Mouse (Mus musculus) fibroblast of lung, adult 2 months (primary cell): ENCODE data around the gene Ap2a2.
"Not testable (repeated sequence)": the region's sequence is repeated elsewhere in the genome, so short reads cannot be mapped to it uniquely, and the experiment has no call there.

ENCODE experiments used
- DNase-seq: peaks from one replicate; pipeline ENCODE4 v3.0.0-alpha.2; 2011; ENCODE audit warnings: low read depth

Ap2a2 gene

GRCm38 (mm10) chr7:141559726-141560325, 2.1 kb upstream of the Ap2a2 start:
- DNase-seq, result no peak

- no peak for DNase-seq
Measured at GRCm38 (mm10) chr7:141560471-141560870, 1.5 kb upstream of the Ap2a2 start.

GRCm38 (mm10) chr7:141562421-141562851, 463 bp downstream of the Ap2a2 start:
- DNase-seq, result no peak

- DNase-seq, result no peak
Measured at GRCm38 (mm10) chr7:141562852-141563427, 967 bp downstream of the Ap2a2 start.

DNA sequence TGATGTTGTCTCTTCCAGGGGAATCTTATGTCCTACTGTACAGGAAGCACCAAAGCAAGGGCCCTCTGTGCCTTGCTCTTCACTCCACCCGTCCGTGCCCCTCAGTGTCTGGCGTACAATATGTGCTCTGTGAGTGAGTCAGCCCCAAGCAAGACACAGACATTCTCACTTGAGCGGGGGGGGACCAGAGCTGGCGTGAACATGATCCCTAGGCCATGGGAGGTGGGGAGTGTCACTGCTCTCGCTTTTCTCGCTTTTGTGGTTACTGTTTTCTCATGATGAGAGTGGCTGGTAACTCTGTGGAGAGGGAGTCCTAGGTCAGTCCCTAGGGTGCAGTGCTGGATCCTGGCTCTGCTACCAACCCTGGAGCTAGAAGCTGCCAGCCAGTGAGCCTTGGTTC, 2.6 kb downstream of the Ap2a2 start:
- peak; percentile 81 for DNase-seq

DNA sequence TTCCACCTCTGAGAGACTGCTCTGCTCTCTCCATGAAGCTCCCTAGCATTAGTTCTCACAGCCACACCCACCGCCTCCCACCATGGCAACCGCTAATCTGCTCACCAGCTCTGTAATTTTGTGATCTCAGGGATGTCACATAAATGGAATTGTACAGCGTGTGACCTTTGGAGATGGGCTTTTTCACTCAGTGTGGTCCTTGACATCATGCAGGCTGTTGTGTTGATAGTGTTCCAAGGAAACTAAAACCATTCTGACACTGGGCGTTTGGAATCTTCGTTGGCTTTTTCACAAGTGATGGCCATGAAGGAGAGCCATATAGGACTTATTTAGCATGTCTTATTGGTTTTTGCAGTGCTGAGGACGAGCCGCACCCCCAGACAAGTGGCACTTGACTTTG, 4.6 kb downstream of the Ap2a2 start:
- DNase-seq, result no peak

- no peak for DNase-seq
Measured at GRCm38 (mm10) chr7:141569283-141569803, 7.4 kb downstream of the Ap2a2 start.

- no peak for DNase-seq
Measured at GRCm38 (mm10) chr7:141569916-141570315, 7.9 kb downstream of the Ap2a2 start.

DNA sequence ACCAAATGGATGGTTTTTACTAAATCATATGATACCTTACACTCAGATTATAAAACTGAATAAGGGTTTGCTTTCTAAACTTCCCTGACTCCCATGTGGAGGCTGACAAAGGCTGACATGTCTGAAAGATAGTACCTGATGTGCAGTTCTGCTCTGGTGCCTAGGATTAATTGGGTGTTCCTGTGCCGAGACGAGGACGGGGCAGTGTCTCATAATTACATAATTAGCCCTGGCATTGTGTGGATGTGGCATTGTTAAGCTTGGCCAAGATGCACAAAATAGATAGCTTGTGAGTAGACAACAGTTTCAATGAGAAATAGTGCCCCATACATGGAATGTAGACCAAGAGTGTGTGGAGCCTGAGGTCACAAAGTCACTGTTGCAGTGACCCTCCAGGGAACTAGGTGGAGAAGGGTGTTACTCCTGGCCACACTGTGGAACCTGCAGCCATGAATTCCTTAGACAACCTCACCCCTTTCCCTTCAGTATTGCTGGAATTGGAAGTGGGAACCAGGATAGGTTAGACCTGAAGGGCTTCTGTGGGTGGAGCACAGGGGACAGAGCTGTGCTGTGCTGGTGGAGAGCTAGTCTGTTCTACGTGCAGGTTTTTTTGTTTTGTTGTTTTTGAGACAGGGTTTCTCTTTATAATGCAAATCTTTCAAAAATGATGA, 8.8 kb downstream of the Ap2a2 start:
- no peak for DNase-seq

- no peak for DNase-seq
Measured at GRCm38 (mm10) chr7:141574041-141574440, 12.1 kb downstream of the Ap2a2 start.

GRCm38 (mm10) chr7:141575481-141575880, 13.5 kb downstream of the Ap2a2 start:
- DNase-seq, result no peak

DNA sequence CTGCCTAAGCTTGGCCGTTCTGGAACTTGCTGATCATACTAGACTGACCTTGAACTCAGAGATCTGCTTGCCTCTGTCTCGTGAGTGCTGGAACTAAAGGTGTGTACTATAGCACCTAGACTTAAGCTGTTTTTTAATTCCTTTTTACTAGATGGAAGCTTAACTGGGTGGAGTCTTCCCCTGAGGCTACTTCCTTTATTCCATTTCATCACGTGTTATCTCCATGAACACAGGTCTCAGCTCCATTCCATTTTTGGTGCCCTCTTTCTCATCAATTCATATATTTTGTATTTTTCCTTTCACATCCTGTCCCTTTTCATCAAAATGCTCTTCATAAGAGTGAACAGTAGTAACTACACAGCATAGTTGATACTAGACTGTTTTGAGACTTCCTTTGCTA, 15.8 kb downstream of the Ap2a2 start:
- no peak for DNase-seq

- no peak for DNase-seq
Measured at GRCm38 (mm10) chr7:141578511-141578910, 16.5 kb downstream of the Ap2a2 start.

GRCm38 (mm10) chr7:141578943-141579342, 17.0 kb downstream of the Ap2a2 start:
- DNase-seq, result no peak

DNA sequence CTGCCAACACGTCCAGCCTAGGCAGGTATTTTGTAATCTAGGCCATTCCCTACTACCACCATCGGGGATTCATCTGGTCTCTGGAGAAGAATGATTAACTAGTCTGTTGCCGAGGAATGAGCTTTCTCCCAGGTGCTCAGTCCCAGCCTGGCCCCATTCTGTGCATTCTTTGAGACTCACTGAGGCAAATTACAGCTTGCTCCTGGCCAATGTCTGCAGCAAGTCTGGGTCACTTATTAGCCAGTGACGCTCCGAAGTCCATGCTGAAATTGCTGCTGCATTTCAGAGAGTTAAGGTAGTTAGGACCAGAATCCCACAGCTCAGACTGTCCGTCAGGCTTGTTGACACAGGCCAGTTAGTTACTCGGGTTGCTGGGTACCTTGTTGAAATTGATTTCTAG, 19.4 kb downstream of the Ap2a2 start:
- no peak for DNase-seq

DNA sequence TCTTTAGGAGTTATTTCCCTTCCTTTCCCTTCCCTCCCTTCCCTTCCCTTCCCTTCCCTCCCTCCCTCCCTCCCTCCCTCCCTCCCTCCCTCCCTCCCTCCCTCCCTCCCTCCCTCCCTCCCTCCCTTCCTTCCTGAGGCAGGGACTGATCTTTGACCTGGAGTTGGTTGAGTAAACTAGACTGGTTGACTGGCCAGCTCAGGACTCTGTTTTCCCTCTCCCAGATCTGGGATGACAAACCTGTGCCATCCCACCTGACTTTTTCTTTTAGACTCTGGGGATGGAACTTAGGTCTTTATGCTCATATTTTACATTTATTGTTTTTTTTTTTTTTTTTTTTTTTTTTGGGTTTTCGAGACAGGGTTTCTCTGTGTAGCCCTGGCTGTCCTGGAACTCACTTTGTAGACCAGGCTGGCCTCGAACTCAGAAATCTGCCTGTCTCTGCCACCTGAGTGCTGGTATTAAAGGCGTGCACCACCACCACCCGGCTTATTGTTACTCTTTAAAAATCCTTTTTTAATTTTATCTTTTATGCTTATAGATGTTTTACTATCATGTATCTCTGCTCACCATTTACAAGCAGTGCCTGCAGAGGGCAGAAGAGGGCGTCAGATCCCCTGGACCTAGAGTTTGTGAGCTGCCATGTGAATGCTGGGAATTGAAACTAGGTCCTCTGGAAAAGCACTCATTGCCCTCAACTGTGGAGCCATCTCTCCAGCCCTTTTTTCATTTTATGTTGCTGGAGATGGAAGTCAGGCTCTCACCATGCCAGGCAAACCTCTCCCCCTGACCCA, 22.3 kb downstream of the Ap2a2 start:
- no peak for DNase-seq

DNA sequence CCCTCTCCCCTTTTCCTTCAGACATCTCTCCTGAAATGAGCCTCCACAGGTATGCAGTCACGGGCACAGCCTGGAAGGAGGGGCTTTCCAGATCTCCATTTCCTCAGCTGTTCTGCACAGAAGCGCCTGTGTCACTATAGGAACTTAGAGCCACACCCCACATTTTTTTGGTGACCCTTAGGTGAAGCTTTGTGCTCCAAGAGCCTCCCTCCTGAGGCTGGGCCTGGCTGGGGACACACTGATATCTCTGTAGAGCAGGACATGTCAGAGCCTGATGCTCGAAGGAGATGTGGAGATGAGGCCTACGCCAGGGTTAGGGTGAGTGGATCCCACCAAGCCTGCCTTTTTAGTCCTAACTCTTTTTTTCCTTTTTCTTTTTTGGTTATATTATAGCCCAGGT, 23.3 kb downstream of the Ap2a2 start:
- no peak for DNase-seq

DNA sequence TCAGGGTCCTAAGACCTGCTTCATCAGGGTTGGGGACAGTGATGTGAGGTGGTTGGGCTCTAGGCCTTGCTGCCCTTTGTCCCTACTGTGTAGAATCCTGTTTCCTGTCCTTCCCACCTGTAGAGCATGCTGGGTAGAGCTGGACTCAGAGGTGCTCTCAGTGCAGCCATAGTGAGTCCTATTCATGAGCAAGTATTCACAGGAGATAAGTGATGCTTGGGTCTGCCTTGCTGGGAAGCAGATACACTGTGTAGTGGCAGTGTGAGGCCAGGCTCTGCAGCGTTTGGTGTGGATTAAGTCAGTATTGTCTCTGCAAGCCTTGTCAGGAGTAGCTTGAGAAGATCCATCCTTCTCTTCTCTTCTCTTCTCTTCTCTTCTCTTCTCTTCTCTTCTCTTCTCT, 23.9 kb downstream of the Ap2a2 start:
- DNase-seq, result no peak

DNA sequence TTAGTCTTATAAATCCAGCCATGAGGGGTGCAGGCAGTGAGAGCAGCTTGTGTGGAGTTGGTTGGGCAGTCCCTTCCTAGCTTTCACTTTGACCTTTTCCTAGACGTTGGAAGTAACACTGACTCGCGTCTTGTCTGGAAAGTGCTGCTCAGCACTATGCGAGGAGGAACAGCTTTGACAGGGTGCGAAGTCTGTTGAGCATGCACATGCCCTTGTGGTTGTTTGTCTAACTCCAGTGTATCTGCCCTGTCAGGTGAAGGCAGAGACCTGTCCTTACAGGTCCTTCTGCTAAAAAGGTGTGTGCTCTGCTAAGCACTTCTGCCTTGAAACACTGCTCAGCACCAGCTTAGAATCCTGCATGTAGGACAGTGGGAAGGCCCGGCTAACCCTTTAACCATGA, 26.9 kb downstream of the Ap2a2 start:
- no peak for DNase-seq

GRCm38 (mm10) chr7:141590249-141590648, 28.3 kb downstream of the Ap2a2 start:
- not testable (repeated sequence) for DNase-seq

DNA sequence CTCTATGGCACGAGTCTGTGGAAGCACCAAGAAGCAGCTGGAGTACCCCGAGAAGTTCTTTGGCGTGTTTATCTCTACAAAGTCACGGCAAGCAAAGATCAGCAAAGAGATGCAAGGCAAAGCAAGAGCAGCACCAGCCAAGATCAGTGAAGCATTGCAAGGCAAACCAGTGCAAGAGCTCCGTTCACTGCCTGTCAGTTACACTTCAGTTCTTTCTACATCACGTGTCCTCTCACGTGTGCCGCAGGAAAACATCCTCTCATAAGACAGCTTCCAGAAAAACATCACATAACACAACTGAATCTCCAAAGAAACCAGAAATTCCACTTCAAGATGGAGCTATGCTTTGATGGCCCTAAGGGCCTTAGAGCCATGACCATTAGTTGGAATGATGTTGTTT, 29.0 kb downstream of the Ap2a2 start:
- DNase-seq, result no peak

DNA sequence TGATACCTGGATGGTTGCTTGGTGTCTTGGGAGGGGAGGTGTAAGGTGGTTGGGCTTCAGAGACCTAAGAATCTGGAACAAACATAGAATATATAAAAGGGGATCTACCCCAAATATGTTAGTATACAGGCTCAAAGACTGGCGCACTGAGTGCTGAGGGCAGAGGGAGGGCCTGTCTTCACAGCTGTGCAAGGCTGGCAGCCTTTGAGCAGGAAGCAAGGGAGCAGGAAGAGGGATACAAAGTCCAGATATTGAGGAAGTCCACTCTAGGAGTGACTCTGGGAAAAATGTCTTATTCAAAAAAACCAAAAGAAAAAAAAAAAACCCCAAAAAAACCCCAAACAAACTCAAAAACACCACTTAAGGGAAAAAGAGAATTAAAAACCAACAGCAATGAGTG, 30.1 kb downstream of the Ap2a2 start:
- no peak for DNase-seq

- no peak for DNase-seq
Measured at GRCm38 (mm10) chr7:141593056-141593455, 31.1 kb downstream of the Ap2a2 start.
